Mouse (Mus musculus) hindbrain, embryonic 11.5 days (tissue): Measurements from ENCODE around the gene Bbs9. TPM values are rescaled to one million over a fixed set of nuclear protein-coding genes. Genes with fewer than 3 reads are reported as not detected.

ENCODE experiments used
- ATAC-seq: fragments of 200-750 bp; cut with Nextera tagmentation; 2 replicates; pipeline ENCODE4 v1.8.0; 2017; ENCODE audit warnings: mild to moderate bottlenecking, moderate TSS enrichment, moderate library complexity; ENCODE audit not compliant: low FRiP score
- DNase-seq: peaks from one replicate; pipeline ENCODE4 v3.0.0-alpha.2; 2015; ENCODE audit warnings: low spot score
- H3K27ac ChIP-seq: fragments of 300-500 bp; sonication (generic); 2 replicates; pipeline ENCODE4 v1.5.1; 2014; ENCODE audit warnings: mild to moderate bottlenecking, low read depth, low read length
- H3K27me3 ChIP-seq: fragments of 300-500 bp; sonication (generic); 2 replicates; pipeline ENCODE4 v1.6.1; 2014; ENCODE audit warnings: mild to moderate bottlenecking, low read length, moderate library complexity, mixed read lengths; ENCODE audit not compliant: control insufficient read depth, insufficient read depth
- H3K36me3 ChIP-seq: fragments of 300-500 bp; sonication (generic); 2 replicates; pipeline ENCODE4 v1.6.1; 2014; ENCODE audit warnings: mild to moderate bottlenecking, low read length, moderate library complexity, mixed read lengths; ENCODE audit not compliant: control insufficient read depth, insufficient read depth
- H3K4me1 ChIP-seq: fragments of 300-500 bp; sonication (generic); replicated peaks from 2 replicates; pipeline ENCODE4 v1.6.1; 2014; ENCODE audit warnings: low read length, mixed read lengths; ENCODE audit not compliant: control insufficient read depth, insufficient read depth
- H3K4me2 ChIP-seq: fragments of 300-500 bp; sonication (generic); replicated peaks from 2 replicates; pipeline ENCODE4 v1.6.1; 2014; ENCODE audit warnings: mild to moderate bottlenecking, low read depth, low read length
- H3K4me3 ChIP-seq: fragments of 300-500 bp; sonication (generic); 2 replicates; pipeline ENCODE4 v1.5.1; 2014; ENCODE audit warnings: low read depth, low read length
- H3K9ac ChIP-seq: fragments of 300-500 bp; sonication (generic); 2 replicates; pipeline ENCODE4 v1.6.1; 2014; ENCODE audit warnings: low read depth, low read length
- H3K9me3 ChIP-seq: fragments of 300-500 bp; sonication (generic); 2 replicates; pipeline ENCODE4 v1.6.1; 2016; ENCODE audit warnings: low read length; ENCODE audit not compliant: control insufficient read depth
- WGBS: fragments of 180-500 bp; shearing (Covaris S2); extraction: QIAGEN DNeasy Blood & Tissue Kit; methylation state at CpG from one replicate; pipeline ENCODE4 v1.1.7; 2014; 5-methylcytosine and 5-hydroxymethylcytosine counted together
- polyA plus RNA-seq: library from polyadenylated mRNA; unstranded; fragments of >200 nt; fragmentation: Nextera tagmentation; extraction: Ambion mirVana; gene quantifications from 2 replicates; pipeline ENCODE4 v1.2.1, GENCODE M21; 2014

Bbs9 gene
- polyA plus RNA-seq, 1 experiment from 2014 or later = 16.9 TPM

DNA sequence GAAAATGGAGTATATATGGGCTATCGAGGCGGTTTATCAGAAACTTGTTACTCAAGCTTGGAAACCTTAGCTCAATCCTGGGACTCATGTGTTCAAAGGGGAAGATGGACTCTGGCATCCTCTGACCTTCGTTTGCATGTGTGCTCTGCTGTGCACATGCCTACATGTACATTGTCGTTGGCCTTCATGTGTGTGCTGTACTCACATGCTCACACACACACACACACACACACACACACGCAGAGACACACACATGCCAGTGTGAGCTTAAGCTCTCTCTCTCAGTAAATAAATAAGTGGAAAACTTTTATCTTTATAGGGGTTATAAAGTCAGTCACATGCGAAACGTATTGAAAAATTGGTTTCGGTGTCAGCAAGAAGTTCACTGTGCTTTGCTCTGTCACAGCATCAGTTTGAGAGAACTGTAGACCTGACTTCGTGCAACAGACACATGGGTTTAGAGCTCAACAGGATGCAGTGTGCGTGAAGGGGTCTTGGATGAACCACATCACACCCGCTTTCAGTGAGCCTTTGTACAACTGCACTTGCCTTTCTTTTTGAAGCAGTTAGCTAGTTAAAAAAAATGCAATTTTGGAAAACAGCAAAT is 62.4 kb downstream of the Bbs9 start:
- ATAC-seq = no peak
- H3K4me2 ChIP-seq = no peak overlapping the region
- no peak overlapping the region for H3K27ac ChIP-seq
- no peak for DNase-seq
- WGBS = 95% methylated on average over 11 of the region's 11 CpGs
- H3K4me3 ChIP-seq = no peak overlapping the region
- no peaks in the 10 kb centered on the region for H3K36me3 ChIP-seq
- no peak overlapping the region for H3K9ac ChIP-seq
- no peaks in the 10 kb centered on the region for H3K27me3 ChIP-seq
- no peaks in the 10 kb centered on the region for H3K4me1 ChIP-seq
- no peaks in the 10 kb centered on the region for H3K9me3 ChIP-seq

DNA sequence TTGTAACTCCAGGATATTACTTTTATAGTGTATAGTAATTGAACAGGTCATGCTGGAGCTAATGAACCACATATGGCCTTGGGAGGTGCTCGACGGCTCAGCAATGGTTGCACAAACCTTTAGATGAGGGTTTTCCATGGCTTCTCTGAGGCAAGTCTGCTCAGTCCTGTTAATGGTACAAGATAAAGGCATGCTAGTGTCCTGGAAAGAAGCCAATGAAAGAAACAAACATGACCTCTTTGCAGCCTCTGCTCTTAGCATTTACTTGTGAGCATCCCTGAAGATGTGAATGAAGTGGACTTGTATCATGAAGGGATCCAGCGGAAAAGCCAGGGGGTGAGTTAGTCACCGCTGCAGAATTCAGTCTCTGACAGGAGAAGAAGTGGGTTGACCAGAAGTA is 64.0 kb downstream of the Bbs9 start:
- 82% methylated on average over 4 of the region's 4 CpGs for WGBS
- no peaks in the 10 kb centered on the region for H3K36me3 ChIP-seq
- H3K4me3 ChIP-seq = no peak overlapping the region
- H3K27ac ChIP-seq = no peak overlapping the region
- H3K4me2 ChIP-seq = no peak overlapping the region
- no peak overlapping the region for H3K9ac ChIP-seq
- H3K27me3 ChIP-seq = no peaks in the 10 kb centered on the region
- ATAC-seq (no peak), DNase-seq (no peak)
- H3K9me3 ChIP-seq = no peaks in the 10 kb centered on the region
- H3K4me1 ChIP-seq = no peaks in the 10 kb centered on the region

DNA sequence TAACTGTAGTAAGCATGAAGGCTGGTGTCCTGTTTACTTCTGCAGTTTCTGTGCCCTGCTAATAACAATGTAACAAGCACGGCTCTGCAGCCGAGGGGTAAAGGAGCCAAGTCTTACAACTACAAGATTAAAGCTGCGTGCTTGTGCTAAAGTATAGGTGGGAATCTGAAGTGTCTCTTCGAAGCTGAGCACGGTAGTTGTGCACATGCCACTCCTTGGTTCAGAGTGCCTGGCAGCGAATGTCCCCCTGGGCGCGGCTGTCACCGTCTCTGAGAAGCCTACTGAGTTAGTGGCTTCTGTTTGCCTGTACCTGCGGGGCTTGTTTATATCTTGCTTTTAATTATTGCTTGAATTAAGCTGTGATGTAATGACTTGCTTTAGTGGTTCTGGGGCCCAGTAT is 65.6 kb downstream of the Bbs9 start:
- H3K4me2 ChIP-seq = no peak overlapping the region
- no peak overlapping the region for H3K4me3 ChIP-seq
- no peak for DNase-seq
- H3K36me3 ChIP-seq = no peaks in the 10 kb centered on the region
- 83% methylated on average over 10 of the region's 10 CpGs for WGBS
- no peak overlapping the region for H3K27ac ChIP-seq
- no peak overlapping the region for H3K9ac ChIP-seq
- no peaks in the 10 kb centered on the region for H3K9me3 ChIP-seq
- no peaks in the 10 kb centered on the region for H3K4me1 ChIP-seq
- no peak for ATAC-seq
- H3K27me3 ChIP-seq = no peaks in the 10 kb centered on the region

DNA sequence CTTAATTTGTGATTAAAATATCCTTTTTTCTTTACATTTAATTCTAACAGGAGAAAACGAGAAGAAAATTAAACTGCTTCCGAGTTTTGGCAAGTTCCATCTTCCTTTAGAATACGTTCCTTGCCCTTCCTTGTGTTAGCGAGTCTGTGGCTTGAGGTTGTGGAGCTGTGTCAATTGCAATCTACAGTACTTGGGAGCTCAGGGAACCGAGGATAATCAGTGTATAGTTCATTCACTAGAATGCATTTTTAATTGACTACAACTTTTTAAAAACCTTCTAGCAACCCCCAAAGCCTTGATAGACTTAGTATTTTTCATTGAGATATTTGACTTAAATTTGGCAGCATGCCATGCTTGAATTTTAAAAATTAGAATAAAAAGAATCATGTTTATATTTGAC is 68.0 kb downstream of the Bbs9 start:
- Histone ChIP-seq H3K27me3 (no peaks in the 10 kb centered on the region), H3K27ac (no peak overlapping the region), H3K9ac (no peak overlapping the region), H3K4me3 (no peak overlapping the region), H3K9me3 (no peaks in the 10 kb centered on the region), H3K4me1 (no peaks in the 10 kb centered on the region), H3K36me3 (no peaks in the 10 kb centered on the region), H3K4me2 (no peak overlapping the region)
- DNase-seq (no peak), ATAC-seq (no peak)
- 80% methylated on average over 5 of the region's 5 CpGs for WGBS

DNA sequence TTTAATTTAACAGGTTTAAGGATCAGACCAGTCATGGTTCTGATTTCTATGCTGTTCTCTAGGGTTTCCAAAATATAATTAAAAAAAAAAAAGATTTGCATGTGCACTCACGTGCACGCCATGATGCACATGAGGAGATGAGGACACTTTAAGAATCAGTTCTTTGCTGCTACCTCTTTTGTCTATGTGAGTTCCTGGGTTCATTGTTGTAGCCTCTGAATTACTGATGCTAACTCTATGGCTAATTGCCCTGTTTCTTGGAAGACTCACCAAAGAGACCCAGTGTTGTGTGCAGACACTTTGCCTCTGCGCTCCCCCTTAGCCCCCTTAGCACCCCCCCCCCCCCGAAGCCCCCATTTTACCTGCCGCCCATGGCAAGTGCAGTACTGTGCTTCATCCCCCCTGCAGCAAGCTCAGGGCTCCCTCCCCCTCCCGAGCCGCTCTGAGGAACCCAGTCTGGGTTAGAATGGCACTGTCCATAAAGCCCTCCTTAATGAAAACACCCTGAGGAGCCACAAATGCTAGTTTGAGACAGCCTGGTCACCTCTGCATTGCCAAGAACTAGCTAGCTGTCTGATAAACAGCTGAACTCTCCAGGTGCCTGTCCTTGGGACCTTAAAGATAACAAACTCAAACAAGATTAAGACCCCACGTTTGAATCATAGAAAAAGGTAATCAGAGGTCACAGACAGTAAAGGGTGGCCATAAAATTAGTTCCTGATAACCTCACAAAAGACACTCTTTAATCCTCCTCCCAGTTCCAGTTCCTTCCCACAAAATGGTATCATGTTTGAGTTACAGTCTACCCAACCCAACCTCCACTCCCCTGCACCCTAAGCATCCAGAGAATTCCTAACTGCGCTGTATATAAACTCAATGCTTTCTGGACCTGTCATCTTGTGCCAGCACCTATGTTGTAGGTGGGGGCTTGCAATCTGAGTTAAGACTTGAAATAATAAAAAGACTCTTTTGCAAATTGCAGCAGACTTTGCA is 69.1 kb downstream of the Bbs9 start:
- Histone ChIP-seq H3K27ac (no peak overlapping the region), H3K9ac (no peak overlapping the region), H3K9me3 (no peaks in the 10 kb centered on the region), H3K4me3 (no peak overlapping the region), H3K36me3 (no peaks in the 10 kb centered on the region), H3K27me3 (no peaks in the 10 kb centered on the region), H3K4me2 (no peak overlapping the region), H3K4me1 (no peaks in the 10 kb centered on the region)
- WGBS = 69% methylated on average over 9 of the region's 9 CpGs
- no peak for ATAC-seq
- no peak for DNase-seq

DNA sequence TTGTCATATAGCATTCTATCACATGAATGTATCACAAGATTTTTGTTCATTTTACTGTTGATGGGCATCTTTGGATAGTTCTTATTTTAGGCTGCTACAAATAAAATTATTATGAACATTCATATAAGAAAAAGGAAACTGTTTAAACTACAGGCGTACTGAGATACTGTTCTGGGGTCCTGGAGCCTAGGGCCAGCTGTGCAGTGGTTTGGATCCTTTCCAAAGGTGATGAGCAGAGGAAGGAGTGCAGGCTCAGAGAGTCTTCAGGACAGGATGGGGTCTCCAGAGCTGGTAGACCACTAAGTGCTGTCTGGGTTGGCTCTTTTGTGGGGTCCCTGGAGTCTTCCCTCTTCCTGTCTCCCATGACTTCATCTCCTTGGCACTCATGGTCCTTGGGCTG is 75.8 kb downstream of the Bbs9 start:
- no peak overlapping the region for H3K27ac ChIP-seq
- no peaks in the 10 kb centered on the region for H3K9me3 ChIP-seq
- H3K36me3 ChIP-seq = no peaks in the 10 kb centered on the region
- no peak overlapping the region for H3K9ac ChIP-seq
- no peaks in the 10 kb centered on the region for H3K27me3 ChIP-seq
- H3K4me2 ChIP-seq = no peak overlapping the region
- no peak for ATAC-seq
- no peak overlapping the region for H3K4me3 ChIP-seq
- DNase-seq = no peak
- 90% methylated on average over 1 of the region's 1 CpGs for WGBS
- H3K4me1 ChIP-seq = no peaks in the 10 kb centered on the region

DNA sequence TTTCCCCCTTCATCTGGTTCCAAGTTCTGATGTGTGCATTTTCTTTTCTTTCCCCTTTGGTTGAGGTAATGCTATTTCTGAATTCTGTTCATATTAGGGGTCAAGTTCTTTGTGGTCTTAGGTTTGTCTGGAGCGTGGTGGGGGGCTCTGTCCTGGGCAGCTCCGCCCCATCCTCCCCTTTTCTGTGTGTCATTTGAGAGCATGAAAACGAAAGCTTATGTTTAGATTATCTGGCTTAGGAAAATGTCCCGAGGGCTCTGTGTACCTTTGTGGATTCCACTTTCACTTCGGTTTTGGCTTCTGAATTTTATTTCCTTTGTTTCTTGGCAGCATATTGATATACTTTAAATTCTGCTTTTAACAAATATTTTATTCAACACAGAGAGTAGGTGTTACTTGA is 80.6 kb downstream of the Bbs9 start:
- Histone ChIP-seq H3K4me2 (no peak overlapping the region), H3K4me1 (no peaks in the 10 kb centered on the region), H3K9ac (no peak overlapping the region), H3K4me3 (no peak overlapping the region), H3K27ac (no peak overlapping the region), H3K27me3 (no peaks in the 10 kb centered on the region), H3K36me3 (no peaks in the 10 kb centered on the region), H3K9me3 (no peaks in the 10 kb centered on the region)
- DNase-seq (no peak), ATAC-seq (no peak)
- WGBS = 72% methylated on average over 5 of the region's 5 CpGs

DNA sequence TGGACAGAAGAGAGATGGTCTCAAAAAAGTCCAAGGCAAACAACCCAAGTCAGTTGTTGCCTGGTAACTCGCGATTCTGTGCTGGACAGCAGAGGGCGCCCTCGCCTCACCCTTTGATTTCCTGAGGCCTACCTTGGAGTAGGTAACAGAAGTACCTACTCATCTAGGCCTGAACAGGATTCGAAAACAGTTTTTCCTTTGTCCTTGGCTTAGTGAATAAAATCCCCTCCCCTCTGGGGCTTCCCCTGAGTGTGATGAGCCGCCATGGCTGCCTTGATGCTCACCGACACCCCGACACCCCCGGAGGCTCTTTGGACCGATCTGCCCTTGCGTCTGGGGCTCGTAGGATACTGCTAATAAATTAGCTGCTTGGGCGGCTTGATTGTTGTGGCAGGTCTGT is 82.0 kb downstream of the Bbs9 start:
- H3K27ac ChIP-seq = no peak overlapping the region
- no peaks in the 10 kb centered on the region for H3K4me1 ChIP-seq
- no peaks in the 10 kb centered on the region for H3K9me3 ChIP-seq
- no peaks in the 10 kb centered on the region for H3K36me3 ChIP-seq
- 0 out of 2 replicates have a peak, but pooled peaks have one; percentile 22 for ATAC-seq
- 51% methylated on average over 13 of the region's 13 CpGs for WGBS
- DNase-seq = peak; percentile 71
- no peak overlapping the region for H3K4me2 ChIP-seq
- H3K9ac ChIP-seq = no peak overlapping the region
- no peaks in the 10 kb centered on the region for H3K27me3 ChIP-seq
- H3K4me3 ChIP-seq = no peak overlapping the region
